Mouse (Mus musculus): ENCODE measurements at regions not wholly inside any gene's neighbourhood (a gene's known extent, or its start where the extent isn't known, plus 50 kb on each side); places are given as distances from the start of the nearest gene placed in this dataset.

DNA sequence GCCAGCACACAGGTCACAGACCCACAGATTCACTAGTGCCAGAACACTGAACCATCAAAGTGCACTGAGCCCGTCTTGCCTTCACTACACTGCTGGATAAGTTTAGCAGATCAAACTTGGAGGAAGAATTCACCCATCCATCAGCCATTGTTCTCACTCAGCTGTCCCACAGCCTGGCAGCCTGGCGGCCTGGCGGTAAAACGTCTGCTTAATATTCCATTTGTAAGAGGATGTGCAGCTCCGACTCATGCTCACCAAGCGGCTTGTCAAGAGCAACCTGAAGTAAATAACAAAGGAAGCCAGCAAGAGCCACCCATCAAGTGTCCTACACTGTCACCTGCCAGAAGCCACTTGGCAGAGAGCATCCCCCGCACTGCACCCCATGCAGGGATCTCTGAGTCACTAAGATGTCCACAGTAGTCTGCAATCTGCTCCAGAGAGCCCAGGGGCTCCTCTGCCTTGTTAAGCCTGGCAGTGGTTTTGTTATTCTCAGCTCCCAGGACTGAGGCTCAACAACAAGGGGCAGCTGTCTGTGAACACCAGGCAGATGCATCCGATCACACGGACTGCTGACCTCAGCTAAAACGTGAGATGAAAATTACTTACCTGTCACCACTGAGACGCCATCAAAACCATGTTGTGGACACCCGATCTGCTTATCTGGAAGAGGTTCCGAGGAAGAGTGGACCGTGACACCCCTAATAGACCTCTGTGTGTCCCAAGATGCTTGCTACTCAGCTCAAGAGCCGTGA is 115.4 kb downstream of the Cdh26 start:
- TF ChIP-seq BHLHE40 (IDR thresholded peaks at IDR 0.05; ENCODE audit: low read depth, low read length) (0 out of 2 replicates have a peak, but pooled peaks have one; percentile 5), NELFE (IDR thresholded peaks at IDR 0.05; ENCODE audit: low read depth, low read length) (no peak), MAFK (IDR thresholded peaks at IDR 0.05; ENCODE audit: insufficient replicate concordance, low read length) (peak; percentile 72; the same call in 1 of the 2 replicates), SIN3A (IDR thresholded peaks at IDR 0.05; ENCODE audit: low read length) (no peak)
- in situ Hi-C loops (cut with MboI; ENCODE audit: low pct_ligation_motif_present, low pct_unique_long_range_greater_than_20kb, low sequenced_read_pairs) (no loop called here), dilution Hi-C loops (cut with MboI; ENCODE audit: extremely low pct_ligation_motif_present, extremely low pct_unique_long_range_greater_than_20kb, low sequenced_read_pairs) (no loop called here)
- H3K27ac ChIP-seq (ENCODE audit: insufficient read depth, low read depth), result no peak overlapping the region
- peaks cover 14 to 38% of the 10 kb centered on the region in 2 experiments for H3K4me1 ChIP-seq (ENCODE audit: control insufficient read depth in 1 of 2, insufficient read depth in 2 of 2)
- H3K9ac ChIP-seq (ENCODE audit: insufficient read depth, low read depth), result no peak overlapping the region
- H3K79me2 ChIP-seq (replicated peaks; ENCODE audit: control insufficient read depth, extremely low read depth, insufficient read depth, poor library complexity, severe bottlenecking), result no peaks in the 10 kb centered on the region
- no peaks in the 10 kb centered on the region for H3K36me3 ChIP-seq (replicated peaks in 1 of 2; ENCODE audit: control insufficient read depth in 1 of 2, insufficient read depth in 1 of 2, low read length in 1 of 2)
- H3K9me3 ChIP-seq (replicated peaks; ENCODE audit: low read length), result no peaks in the 10 kb centered on the region
- DNase-seq (ENCODE audit: extremely low read depth), result no peak
- H3K27me3 ChIP-seq (replicated peaks), result no peaks in the 10 kb centered on the region
- no peak overlapping the region for H3K4me2 ChIP-seq (ENCODE audit: insufficient read depth, low read depth, poor library complexity, severe bottlenecking)
- H3K4me3 ChIP-seq (replicated peaks in 1 of 3; ENCODE audit: low read depth in 2 of 3, low read length in 2 of 3, poor library complexity in 1 of 3), result no peak overlapping the region

DNA sequence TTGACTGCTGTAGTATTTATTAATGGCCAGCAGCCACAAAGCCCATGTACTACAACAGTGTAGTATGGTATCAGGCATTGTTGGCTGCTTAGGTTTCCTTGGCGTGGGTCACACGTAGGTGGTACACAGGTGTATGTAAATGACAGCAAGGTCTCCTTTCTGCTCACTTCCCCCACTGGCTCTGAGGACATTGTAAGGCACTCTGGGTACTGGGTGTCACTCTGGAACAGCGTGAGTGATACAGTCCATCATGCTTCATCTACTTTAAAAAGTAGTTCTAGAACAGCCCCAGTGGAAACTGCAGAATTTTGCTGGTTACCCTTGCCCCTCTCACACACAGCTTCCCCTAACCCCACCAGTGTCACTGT is 116.0 kb downstream of the Cdh26 start:
- DNase-seq (ENCODE audit: extremely low read depth), result no peak
- Histone ChIP-seq H3K27ac (ENCODE audit: insufficient read depth, low read depth) (peak overlapping the region; percentile 7; the same call in 1 of the 2 replicates), H3K79me2 (replicated peaks; ENCODE audit: control insufficient read depth, extremely low read depth, insufficient read depth, poor library complexity, severe bottlenecking) (no peaks in the 10 kb centered on the region), H3K36me3 (replicated peaks in 1 of 2; ENCODE audit: control insufficient read depth in 1 of 2, insufficient read depth in 1 of 2, low read length in 1 of 2) (no peaks in the 10 kb centered on the region), H3K27me3 (replicated peaks) (no peaks in the 10 kb centered on the region), H3K9me3 (replicated peaks; ENCODE audit: low read length) (no peaks in the 10 kb centered on the region), H3K4me1 (ENCODE audit: control insufficient read depth in 1 of 2, insufficient read depth in 2 of 2) (peaks cover 14 to 44% of the 10 kb centered on the region in 2 experiments), H3K9ac (ENCODE audit: insufficient read depth, low read depth) (no peak overlapping the region), H3K4me3 (replicated peaks in 1 of 3; ENCODE audit: low read depth in 2 of 3, low read length in 2 of 3, poor library complexity in 1 of 3) (no peak overlapping the region), H3K4me2 (ENCODE audit: insufficient read depth, low read depth, poor library complexity, severe bottlenecking) (no peak overlapping the region)
- dilution Hi-C loops (cut with MboI; ENCODE audit: extremely low pct_ligation_motif_present, extremely low pct_unique_long_range_greater_than_20kb, low sequenced_read_pairs) (no loop called here), in situ Hi-C loops (cut with MboI; ENCODE audit: low pct_ligation_motif_present, low pct_unique_long_range_greater_than_20kb, low sequenced_read_pairs) (no loop called here)
- TF ChIP-seq MXI1 (IDR thresholded peaks at IDR 0.05; ENCODE audit: low read depth, low read length) (peak; percentile 21; the same call in 1 of the 2 replicates), ZNF384 (IDR thresholded peaks at IDR 0.05; ENCODE audit: low read depth, low read length) (no peak), HCFC1 (IDR thresholded peaks at IDR 0.05; ENCODE audit: low read depth, low read length) (no peak)

DNA sequence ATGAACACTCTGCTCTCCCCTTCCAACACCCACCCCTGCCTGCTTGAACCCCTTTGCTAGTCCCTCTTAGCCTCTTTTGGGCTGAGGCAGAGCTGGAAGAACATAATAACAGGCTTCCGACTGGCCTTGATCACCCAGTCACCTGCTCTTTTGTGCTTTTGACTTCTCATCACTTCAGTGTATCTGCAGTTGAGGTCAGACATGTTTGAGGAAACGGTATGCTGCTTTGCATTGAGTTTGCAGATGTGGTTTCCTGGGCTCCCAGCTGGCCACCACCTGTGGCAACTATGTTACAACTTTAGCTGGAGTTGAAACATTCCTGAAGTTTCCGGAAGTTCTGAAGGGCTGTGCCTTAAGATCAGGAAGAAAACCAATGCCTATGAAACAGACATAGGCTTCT is 116.6 kb downstream of the Cdh26 start:
- Histone ChIP-seq H3K4me1 (ENCODE audit: control insufficient read depth in 1 of 2, insufficient read depth in 2 of 2) (peaks cover 14 to 45% of the 10 kb centered on the region in 2 experiments), H3K4me3 (replicated peaks in 1 of 3; ENCODE audit: low read depth in 2 of 3, low read length in 2 of 3, poor library complexity in 1 of 3) (no peak overlapping the region), H3K9me3 (replicated peaks; ENCODE audit: low read length) (no peaks in the 10 kb centered on the region), H3K79me2 (replicated peaks; ENCODE audit: control insufficient read depth, extremely low read depth, insufficient read depth, poor library complexity, severe bottlenecking) (no peaks in the 10 kb centered on the region), H3K27me3 (replicated peaks) (no peaks in the 10 kb centered on the region), H3K27ac (ENCODE audit: insufficient read depth, low read depth) (peak overlapping the region; percentile 7; the same call in 1 of the 2 replicates), H3K9ac (ENCODE audit: insufficient read depth, low read depth) (no peak overlapping the region), H3K4me2 (ENCODE audit: insufficient read depth, low read depth, poor library complexity, severe bottlenecking) (peak overlapping the region; percentile 7; the same call in 1 of the 2 replicates), H3K36me3 (replicated peaks in 1 of 2; ENCODE audit: control insufficient read depth in 1 of 2, insufficient read depth in 1 of 2, low read length in 1 of 2) (no peaks in the 10 kb centered on the region)
- in situ Hi-C loops (cut with MboI; ENCODE audit: low pct_ligation_motif_present, low pct_unique_long_range_greater_than_20kb, low sequenced_read_pairs), result no loop called here
- dilution Hi-C loops (cut with MboI; ENCODE audit: extremely low pct_ligation_motif_present, extremely low pct_unique_long_range_greater_than_20kb, low sequenced_read_pairs), result no loop called here
- DNase-seq (ENCODE audit: extremely low read depth), result peak; percentile 58
- TF ChIP-seq CHD2 (IDR thresholded peaks at IDR 0.05; ENCODE audit: low read length), result no peak
- no peak for TF ChIP-seq ZNF384 (IDR thresholded peaks at IDR 0.05; ENCODE audit: low read depth, low read length)
- TF ChIP-seq NRF1 (IDR thresholded peaks at IDR 0.05; ENCODE audit: low read depth, low read length), result no peak
- TF ChIP-seq TBP (conservative IDR thresholded peaks at IDR 0.05; ENCODE audit: low read depth, low read length), result no peak
- peak; percentile 78 for TF ChIP-seq ETS1 (conservative IDR thresholded peaks at IDR 0.05; ENCODE audit: low read depth, low read length)
- TF ChIP-seq MEF2A (IDR thresholded peaks at IDR 0.05; ENCODE audit: borderline replicate concordance, low read depth, low read length), result no peak
- TF ChIP-seq BHLHE40 (IDR thresholded peaks at IDR 0.05; ENCODE audit: low read depth, low read length), result peak; percentile 55; the same call in 1 of the 2 replicates
- TF ChIP-seq MYC (IDR thresholded peaks at IDR 0.05; ENCODE audit: low read depth, low read length), result no peak
- no peak for TF ChIP-seq POLR2AphosphoS2 (IDR thresholded peaks at IDR 0.05; ENCODE audit: low read depth, low read length)
- TF ChIP-seq MAX (IDR thresholded peaks at IDR 0.05; ENCODE audit: low read length), result no peak
- no peak for TF ChIP-seq KAT2A (IDR thresholded peaks at IDR 0.05; ENCODE audit: insufficient replicate concordance, low read length)
- TF ChIP-seq SIN3A (IDR thresholded peaks at IDR 0.05; ENCODE audit: low read length), result no peak
- no peak for TF ChIP-seq ZKSCAN1 (IDR thresholded peaks at IDR 0.05; ENCODE audit: borderline replicate concordance, low read depth, low read length)
- no peak for TF ChIP-seq MAFK (IDR thresholded peaks at IDR 0.05; ENCODE audit: insufficient replicate concordance, low read length)
- TF ChIP-seq MXI1 (IDR thresholded peaks at IDR 0.05; ENCODE audit: low read depth, low read length), result no peak; the same call in 1 of the 2 replicates
- no peak for TF ChIP-seq PAX5 (IDR thresholded peaks at IDR 0.05; ENCODE audit: low read length)
- peak; percentile 63 for TF ChIP-seq ELF1 (IDR thresholded peaks at IDR 0.05; ENCODE audit: low read depth, low read length)
- TF ChIP-seq CHD1 (IDR thresholded peaks at IDR 0.05; ENCODE audit: low read depth, low read length), result no peak
- no peak for TF ChIP-seq UBTF (IDR thresholded peaks at IDR 0.05; ENCODE audit: low read depth, low read length)
- no peak for TF ChIP-seq JUN (IDR thresholded peaks at IDR 0.05; ENCODE audit: insufficient read depth, low read depth, low read length)
- TF ChIP-seq GABPA (IDR thresholded peaks at IDR 0.05; ENCODE audit: insufficient replicate concordance, low read depth, low read length), result no peak
- TF ChIP-seq HCFC1 (IDR thresholded peaks at IDR 0.05; ENCODE audit: low read depth, low read length), result no peak
- no peak for TF ChIP-seq NELFE (IDR thresholded peaks at IDR 0.05; ENCODE audit: low read depth, low read length)
